Mouse (Mus musculus) embryonic facial prominence, embryonic 12.5 days (tissue): ENCODE results near the gene Rreb1. TPM values are rescaled to one million over a fixed set of nuclear protein-coding genes. Genes with fewer than 3 reads are reported as not detected.

Experiments used
- ATAC-seq: fragments of 200-750 bp; cut with Nextera tagmentation; 2 replicates; pipeline ENCODE4 v1.8.0; 2017; ENCODE audit not compliant: insufficient number of reproducible peaks, insufficient read depth, low FRiP score, low TSS enrichment
- H3K27ac ChIP-seq: fragments of 300-500 bp; sonication (generic); 2 replicates; pipeline ENCODE4 v1.5.1; 2016; ENCODE audit warnings: mild to moderate bottlenecking
- H3K27me3 ChIP-seq: fragments of 300-500 bp; sonication (generic); 2 replicates; pipeline ENCODE4 v1.6.1; 2016; ENCODE audit warnings: mild to moderate bottlenecking, moderate library complexity
- H3K36me3 ChIP-seq: fragments of 300-500 bp; sonication (generic); 2 replicates; pipeline ENCODE4 v1.6.1; 2016; ENCODE audit warnings: mild to moderate bottlenecking
- H3K4me1 ChIP-seq: fragments of 300-500 bp; sonication (generic); 2 replicates; pipeline ENCODE4 v1.6.1; 2016
- H3K4me2 ChIP-seq: fragments of 300-500 bp; sonication (generic); replicated peaks from 2 replicates; pipeline ENCODE4 v1.6.1; 2016; ENCODE audit warnings: mild to moderate bottlenecking, moderate library complexity
- H3K4me3 ChIP-seq: fragments of 300-500 bp; sonication (generic); 2 replicates; pipeline ENCODE4 v1.5.1; 2016; ENCODE audit warnings: mild to moderate bottlenecking
- H3K9ac ChIP-seq: fragments of 300-500 bp; sonication (generic); 2 replicates; pipeline ENCODE4 v1.6.1; 2016; ENCODE audit warnings: mild to moderate bottlenecking, moderate library complexity
- H3K9me3 ChIP-seq: fragments of 300-500 bp; sonication (generic); 2 replicates; pipeline ENCODE4 v1.6.1; 2016; ENCODE audit warnings: mild to moderate bottlenecking, moderate library complexity
- WGBS: fragments of 180-500 bp; shearing (Covaris S2); methylation state at CpG from one replicate; pipeline ENCODE4 v1.1.7; 2016; 5-methylcytosine and 5-hydroxymethylcytosine counted together
- polyA plus RNA-seq: library from polyadenylated mRNA; unstranded; fragments of >200 nt; fragmentation: Nextera tagmentation; extraction: Ambion mirVana; gene quantifications from 2 replicates; pipeline ENCODE4 v1.2.1, GENCODE M21; 2016

Gene Rreb1
- polyA plus RNA-seq, 1 experiment from 2014 or later: 10.1 TPM

GRCm38 (mm10) chr13:37816736-37817135, 38.5 kb downstream of the Rreb1 start:
- Histone ChIP-seq H3K4me3 (no peak overlapping the region), H3K27ac (no peak overlapping the region), H3K36me3 (no peaks in the 10 kb centered on the region), H3K4me1 (peaks cover 5% of the 10 kb centered on the region), H3K4me2 (no peak overlapping the region), H3K9ac (no peak overlapping the region), H3K27me3 (no peaks in the 10 kb centered on the region), H3K9me3 (no peaks in the 10 kb centered on the region)
- 79% methylated on average over 5 of the region's 5 CpGs for WGBS
- ATAC-seq: no peak

GRCm38 (mm10) chr13:37821413-37821812, 43.2 kb downstream of the Rreb1 start:
- Histone ChIP-seq H3K4me3 (no peak overlapping the region), H3K9ac (no peak overlapping the region), H3K36me3 (no peaks in the 10 kb centered on the region), H3K4me1 (peaks cover 10% of the 10 kb centered on the region), H3K27ac (no peak overlapping the region), H3K27me3 (no peaks in the 10 kb centered on the region), H3K9me3 (no peaks in the 10 kb centered on the region), H3K4me2 (no peak overlapping the region)
- no peak for ATAC-seq
- WGBS: 41% methylated on average over 4 of the region's 4 CpGs

- 33% methylated on average over 4 of the region's 4 CpGs for WGBS
- no peaks in the 10 kb centered on the region for H3K9me3 ChIP-seq
- H3K4me1 ChIP-seq: peaks cover 22% of the 10 kb centered on the region
- peak overlapping the region; percentile 95; the same call in 1 of the 2 replicates for H3K4me2 ChIP-seq
- no peak overlapping the region for H3K9ac ChIP-seq
- H3K27ac ChIP-seq: no peak overlapping the region
- ATAC-seq: no peak
- H3K4me3 ChIP-seq: no peak overlapping the region
- H3K36me3 ChIP-seq: no peaks in the 10 kb centered on the region
- no peaks in the 10 kb centered on the region for H3K27me3 ChIP-seq
These were observed 46.2 kb downstream of the Rreb1 start for GRCm38 (mm10) chr13:37824331-37824920.

- peaks cover 22% of the 10 kb centered on the region for H3K4me1 ChIP-seq
- ATAC-seq: no peak
- H3K4me2 ChIP-seq: peak overlapping the region; percentile 95
- peak overlapping the region; percentile 89 for H3K4me3 ChIP-seq
- 2% methylated on average over 27 of the region's 27 CpGs for WGBS
- H3K9ac ChIP-seq: peak overlapping the region; percentile 87
- H3K36me3 ChIP-seq: no peaks in the 10 kb centered on the region
- no peaks in the 10 kb centered on the region for H3K9me3 ChIP-seq
- H3K27me3 ChIP-seq: no peaks in the 10 kb centered on the region
- H3K27ac ChIP-seq: peak overlapping the region; percentile 92
These were observed 46.9 kb downstream of the Rreb1 start for GRCm38 (mm10) chr13:37824956-37825645.

GRCm38 (mm10) chr13:37825646-37826280, 47.6 kb downstream of the Rreb1 start:
- Histone ChIP-seq H3K4me3 (peak overlapping the region; percentile 89), H3K9ac (peak overlapping the region; percentile 87), H3K4me2 (peak overlapping the region; percentile 95), H3K9me3 (no peaks in the 10 kb centered on the region), H3K4me1 (peaks cover 27% of the 10 kb centered on the region), H3K27me3 (no peaks in the 10 kb centered on the region), H3K27ac (peak overlapping the region; percentile 92), H3K36me3 (no peaks in the 10 kb centered on the region)
- WGBS: under 1% methylated on average over 43 of the region's 43 CpGs
- ATAC-seq: peak; percentile 52

DNA sequence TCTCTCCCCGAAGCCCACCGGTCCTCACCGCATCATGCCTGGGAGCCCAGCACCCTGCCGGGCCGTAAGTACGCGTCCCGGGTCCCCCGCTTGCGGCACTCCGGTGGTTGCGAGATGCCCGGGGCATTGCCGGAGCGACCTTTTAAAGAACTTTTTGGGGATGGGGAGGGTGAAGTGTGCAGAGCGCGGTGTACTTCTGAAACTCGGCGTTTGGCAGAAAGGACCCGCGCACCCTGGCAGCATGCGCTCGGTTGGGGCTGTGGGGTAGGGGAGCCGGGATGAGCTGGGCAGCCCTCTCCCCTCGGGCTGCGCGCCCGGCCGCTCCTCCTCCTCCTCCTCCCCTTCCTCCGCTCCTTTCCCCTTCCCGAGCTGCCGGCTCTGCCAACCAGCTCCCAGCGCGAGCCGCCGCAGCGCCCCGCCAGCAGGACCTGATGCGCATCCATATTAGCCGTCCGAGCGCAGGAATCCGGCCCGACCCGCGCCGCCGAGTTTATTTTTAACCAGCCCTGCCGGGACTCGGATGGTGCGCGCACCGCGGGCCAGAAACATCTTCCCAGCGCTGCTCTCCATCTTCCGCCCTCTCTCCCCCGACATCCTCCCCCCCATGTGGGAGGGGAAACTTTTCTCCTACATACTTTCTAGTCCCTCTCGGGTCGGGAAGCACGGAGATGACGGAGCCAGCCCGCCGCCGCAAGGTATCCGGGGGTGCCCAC, 48.2 kb downstream of the Rreb1 start:
- no peaks in the 10 kb centered on the region for H3K36me3 ChIP-seq
- H3K4me3 ChIP-seq: peak overlapping the region; percentile 89
- WGBS: under 1% methylated on average over 51 of the region's 65 CpGs
- H3K4me1 ChIP-seq: peaks cover 30% of the 10 kb centered on the region
- peak; percentile 37 for ATAC-seq
- H3K9me3 ChIP-seq: no peaks in the 10 kb centered on the region
- no peaks in the 10 kb centered on the region for H3K27me3 ChIP-seq
- peak overlapping the region; percentile 87 for H3K9ac ChIP-seq
- peak overlapping the region; percentile 95 for H3K4me2 ChIP-seq
- H3K27ac ChIP-seq: peak overlapping the region; percentile 92

DNA sequence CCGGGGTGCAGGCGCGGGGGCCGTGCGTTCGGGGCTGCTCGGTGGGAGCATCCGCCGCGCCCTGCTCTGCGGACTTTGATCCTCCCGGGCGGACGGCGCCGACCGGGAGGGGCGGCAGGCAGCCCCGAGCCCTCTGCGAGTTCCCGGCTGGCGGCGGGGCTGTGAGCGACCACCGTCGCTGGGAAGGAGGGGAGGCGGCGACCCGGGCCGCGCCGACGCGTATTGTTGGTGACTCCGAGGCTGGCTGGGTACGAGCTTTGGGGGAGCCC, 48.7 kb downstream of the Rreb1 start:
- H3K4me1 ChIP-seq: peaks cover 33% of the 10 kb centered on the region
- no peaks in the 10 kb centered on the region for H3K36me3 ChIP-seq
- peak overlapping the region; percentile 92 for H3K27ac ChIP-seq
- ATAC-seq: no peak; the same call in 1 of the 2 replicates
- H3K4me3 ChIP-seq: peak overlapping the region; percentile 89
- peak overlapping the region; percentile 87 for H3K9ac ChIP-seq
- H3K27me3 ChIP-seq: no peaks in the 10 kb centered on the region
- WGBS: 1% methylated on average over 34 of the region's 36 CpGs
- no peaks in the 10 kb centered on the region for H3K9me3 ChIP-seq
- peak overlapping the region; percentile 95 for H3K4me2 ChIP-seq

DNA sequence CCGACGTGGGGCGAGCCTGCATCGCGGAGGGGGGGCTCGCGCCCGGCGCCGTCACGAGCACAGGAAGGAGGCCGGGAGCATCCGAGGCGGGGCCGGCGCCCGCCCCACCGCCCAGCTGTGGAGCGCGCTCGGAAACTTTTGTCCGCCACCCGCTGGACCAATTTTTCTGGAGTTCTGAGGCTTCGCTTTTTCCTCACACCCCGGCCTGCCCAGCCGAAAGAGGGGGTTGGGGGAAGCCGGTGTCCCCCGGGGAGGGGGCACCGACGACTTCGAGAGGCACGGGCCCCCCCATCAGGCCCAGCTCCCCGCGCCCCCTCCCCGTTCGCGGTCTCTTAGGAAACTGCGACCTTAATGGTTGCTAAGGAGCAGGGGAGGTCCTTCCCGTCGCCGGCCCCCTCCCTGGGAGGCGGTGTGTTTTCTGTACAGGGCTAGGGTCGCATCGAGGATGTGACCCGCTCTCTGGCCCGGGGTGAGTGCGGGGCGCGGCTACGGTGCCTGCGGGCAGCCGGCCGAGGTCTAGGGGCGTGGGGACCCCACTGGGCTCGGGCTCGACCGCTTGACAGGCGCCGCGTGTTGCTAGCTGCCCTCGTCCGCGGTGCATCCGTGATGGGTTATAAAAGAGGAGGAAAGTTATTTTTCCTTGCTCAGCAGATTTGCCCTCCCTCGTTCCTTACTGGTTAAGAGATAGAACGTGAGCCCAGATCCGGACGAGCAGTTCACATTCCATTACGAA, 49.2 kb downstream of the Rreb1 start:
- H3K9ac ChIP-seq: peak overlapping the region; percentile 87
- H3K4me2 ChIP-seq: peak overlapping the region; percentile 95
- no peaks in the 10 kb centered on the region for H3K36me3 ChIP-seq
- H3K27ac ChIP-seq: peak overlapping the region; percentile 92
- H3K4me3 ChIP-seq: peak overlapping the region; percentile 89
- no peaks in the 10 kb centered on the region for H3K9me3 ChIP-seq
- peak; percentile 64 for ATAC-seq
- under 1% methylated on average over 61 of the region's 69 CpGs for WGBS
- H3K27me3 ChIP-seq: no peaks in the 10 kb centered on the region
- peaks cover 38% of the 10 kb centered on the region for H3K4me1 ChIP-seq

GRCm38 (mm10) chr13:37827996-37828579, 49.9 kb downstream of the Rreb1 start:
- Histone ChIP-seq H3K4me1 (peaks cover 44% of the 10 kb centered on the region), H3K9me3 (no peaks in the 10 kb centered on the region), H3K4me3 (peak overlapping the region; percentile 89), H3K27me3 (no peaks in the 10 kb centered on the region), H3K27ac (peak overlapping the region; percentile 92; the same call in 1 of the 2 replicates), H3K9ac (peak overlapping the region; percentile 87), H3K36me3 (no peaks in the 10 kb centered on the region), H3K4me2 (peak overlapping the region; percentile 95)
- ATAC-seq: no peak
- 4% methylated on average over 13 of the region's 13 CpGs for WGBS

DNA sequence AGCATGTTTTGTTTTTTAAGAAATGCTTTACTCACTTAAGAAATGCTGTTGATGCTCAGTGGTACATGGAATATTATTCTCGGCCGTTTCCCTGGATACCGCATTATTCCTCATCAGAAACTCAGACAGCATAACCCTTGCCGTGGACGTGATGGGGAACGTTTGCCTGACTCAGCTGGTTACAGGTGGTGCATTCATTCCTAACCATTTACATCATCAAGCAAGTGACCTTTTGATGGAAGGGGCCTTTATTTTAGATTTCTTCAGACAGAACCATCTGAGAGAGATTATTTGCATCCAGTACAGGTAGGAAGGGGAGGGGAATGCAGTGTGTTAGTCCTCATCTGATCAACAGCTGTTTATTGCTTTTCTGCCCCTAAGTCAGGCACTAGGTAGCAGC, 50.7 kb downstream of the Rreb1 start:
- no peaks in the 10 kb centered on the region for H3K9me3 ChIP-seq
- ATAC-seq: no peak
- no peaks in the 10 kb centered on the region for H3K36me3 ChIP-seq
- peak overlapping the region; percentile 95; the same call in 1 of the 2 replicates for H3K4me2 ChIP-seq
- H3K27me3 ChIP-seq: no peaks in the 10 kb centered on the region
- no peak overlapping the region for H3K4me3 ChIP-seq
- H3K4me1 ChIP-seq: peaks cover 52% of the 10 kb centered on the region
- H3K27ac ChIP-seq: no peak overlapping the region
- no peak overlapping the region for H3K9ac ChIP-seq
- WGBS: 22% methylated on average over 6 of the region's 6 CpGs

DNA sequence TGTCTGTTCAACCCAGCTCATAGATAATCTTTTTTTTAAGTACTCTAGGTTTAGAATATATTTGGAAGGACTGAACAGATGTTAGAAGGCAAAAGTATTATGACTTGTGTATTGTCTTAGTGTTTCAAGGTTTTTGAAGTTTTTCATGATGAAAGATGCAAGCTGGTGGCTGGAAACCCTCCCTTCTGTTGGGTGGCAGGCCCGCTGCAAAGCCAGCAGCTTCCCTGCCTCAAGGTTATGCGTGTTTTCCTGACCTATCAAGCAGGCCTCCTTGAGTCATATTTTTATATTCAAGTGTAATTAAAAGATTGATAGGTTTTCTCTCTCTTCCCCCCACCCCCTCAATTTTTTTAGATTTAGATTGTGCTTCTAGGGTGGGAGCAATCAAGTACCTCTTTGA, 52.1 kb downstream of the Rreb1 start:
- H3K27ac ChIP-seq: no peak overlapping the region
- WGBS: 59% methylated on average over 2 of the region's 2 CpGs
- H3K36me3 ChIP-seq: no peaks in the 10 kb centered on the region
- no peaks in the 10 kb centered on the region for H3K27me3 ChIP-seq
- no peak overlapping the region for H3K4me2 ChIP-seq
- ATAC-seq: no peak
- H3K9ac ChIP-seq: no peak overlapping the region
- no peak overlapping the region for H3K4me3 ChIP-seq
- peaks cover 49% of the 10 kb centered on the region for H3K4me1 ChIP-seq
- no peaks in the 10 kb centered on the region for H3K9me3 ChIP-seq
